Mouse (Mus musculus) layer of hippocampus, postnatal 14 days (tissue): ENCODE measurements around the gene Vps37b. TPM values are rescaled to one million over a fixed set of nuclear protein-coding genes. Genes with fewer than 3 reads are reported as not detected.

Experiments
- DNase-seq, 2 experiments: peaks; one replicate each; pipeline ENCODE4 v3.0.0; 2021 to 2022; ENCODE audit warnings: low spot score in 2 of 2, mixed read lengths in 1 of 2
- total RNA-seq, 2 experiments: library from RNA; stranded (reverse); gene quantifications; 2 replicates each; pipeline ENCODE4 v1.2.3; 2021

Vps37b gene
- total RNA-seq, 2 experiments from 2014 or later = 35.9 to 41.0 TPM

DNA sequence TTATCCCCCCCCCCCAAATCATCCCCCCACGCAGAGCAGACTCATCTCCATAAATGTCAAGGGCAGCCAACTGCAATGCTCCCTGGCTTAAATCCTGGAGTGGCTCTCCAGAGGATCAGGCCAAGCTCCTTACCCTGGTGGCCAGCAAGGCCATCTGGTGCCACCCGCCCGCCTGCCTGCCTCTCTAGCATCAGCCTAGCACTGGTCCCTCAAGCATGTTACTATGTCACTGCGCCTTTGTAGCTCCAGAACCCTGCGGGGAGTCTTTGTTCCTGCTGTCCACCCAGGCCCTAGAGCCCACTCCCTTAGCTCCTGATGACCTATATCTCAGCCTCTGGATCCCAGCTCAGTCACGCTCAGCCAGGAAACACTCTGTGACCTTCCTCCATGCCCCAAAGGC is 7.4 kb downstream of the Vps37b start:
- DNase-seq = no peak

DNA sequence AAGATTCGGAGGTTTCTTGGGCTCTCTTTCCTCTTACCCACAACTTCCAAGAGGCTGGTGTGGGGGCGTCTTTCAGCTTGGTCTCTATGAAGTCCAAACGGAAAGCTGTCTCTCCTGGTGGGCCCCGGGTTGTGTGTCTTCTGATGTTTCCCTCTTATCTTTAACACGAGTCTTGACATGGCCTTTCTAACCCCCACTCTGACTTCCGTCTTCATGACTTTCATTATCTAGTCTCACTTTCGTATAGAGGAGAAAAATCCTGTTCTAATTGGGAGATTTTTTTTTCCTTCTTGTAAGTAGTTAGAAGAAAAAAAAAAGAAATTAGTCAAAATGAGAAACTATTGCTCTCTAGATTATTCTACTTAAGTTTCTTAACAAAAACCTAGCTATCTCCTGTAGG is 9.7 kb downstream of the Vps37b start:
- no peak for DNase-seq

DNA sequence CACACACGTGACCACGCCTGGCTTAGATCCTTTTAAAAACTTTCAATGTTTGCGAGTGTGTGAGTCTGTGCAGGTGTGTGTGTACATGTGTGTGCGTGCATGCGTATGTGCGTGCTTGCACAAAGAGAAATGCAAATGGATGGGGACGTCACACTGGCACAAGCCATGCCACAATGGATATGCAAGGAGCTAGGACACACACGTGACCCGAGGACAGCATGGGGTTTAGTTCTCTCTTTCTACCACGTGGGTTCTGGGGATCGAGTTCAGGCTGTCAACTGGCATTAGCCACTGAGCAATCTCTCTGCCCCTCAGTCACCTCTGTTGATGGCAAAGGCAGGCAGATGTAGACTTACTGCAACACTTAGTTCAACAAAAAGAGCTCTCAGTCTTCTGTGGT is 10.4 kb downstream of the Vps37b start:
- no peak for DNase-seq

DNA sequence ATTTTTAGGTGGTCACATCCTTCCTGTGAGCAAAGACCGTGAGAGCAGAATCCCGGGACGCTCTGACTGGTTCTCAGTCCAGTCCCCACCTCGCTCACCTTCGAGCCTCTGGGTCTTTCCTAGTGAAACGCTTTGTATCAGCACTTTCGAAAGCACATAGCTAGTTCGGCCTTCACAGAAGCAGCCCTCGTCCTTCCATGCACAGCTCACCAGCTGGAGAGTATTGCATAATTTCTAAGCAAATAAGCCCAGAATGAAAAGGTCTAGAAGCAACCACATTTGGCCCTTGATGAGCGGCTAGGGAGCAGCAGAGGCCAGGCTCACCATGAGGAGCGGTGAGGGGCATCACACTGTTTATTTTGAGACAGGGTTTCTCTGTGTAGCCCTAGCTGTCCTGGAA is 10.9 kb downstream of the Vps37b start:
- no peak for DNase-seq

DNA sequence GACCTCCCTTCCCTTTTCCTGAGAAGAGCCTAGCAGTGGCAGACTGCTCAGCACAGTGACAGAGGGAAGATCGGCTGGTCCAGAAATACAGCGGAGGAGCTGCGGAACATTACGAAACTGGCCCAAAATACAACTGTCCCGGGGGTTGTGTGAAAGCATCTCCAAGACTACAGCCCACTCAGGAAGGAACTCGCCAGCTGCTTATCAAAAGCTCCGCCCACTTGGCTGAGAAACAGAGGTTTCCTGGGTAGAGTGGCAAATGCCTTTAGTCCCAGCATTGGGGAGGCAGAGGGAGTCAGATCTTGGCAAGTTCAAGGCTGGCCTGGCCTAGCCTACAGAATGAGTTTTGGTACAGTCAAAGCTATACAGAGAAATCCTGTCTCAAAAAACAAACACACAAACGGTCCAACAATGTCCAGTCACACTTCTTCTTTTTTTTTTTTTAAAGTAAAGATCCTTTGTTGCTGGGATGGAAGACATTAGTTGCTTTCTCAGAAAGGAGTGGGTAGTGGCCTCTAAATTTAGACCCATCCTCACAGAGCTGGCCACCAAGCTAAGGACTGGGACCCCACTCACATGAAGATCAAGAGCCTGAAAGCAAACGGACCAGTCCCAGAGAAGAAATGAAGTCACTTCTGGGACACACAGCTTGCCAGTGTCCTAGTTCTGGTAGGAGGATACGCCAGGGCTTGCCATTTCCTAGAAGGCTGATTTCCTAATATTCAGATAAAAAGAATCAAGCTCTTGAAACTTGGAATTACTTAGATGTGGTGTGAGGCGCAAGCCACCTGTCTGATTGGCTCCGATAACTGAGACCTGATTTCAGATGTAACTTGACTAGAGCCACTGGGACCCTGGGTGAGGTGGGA is 12.5 kb downstream of the Vps37b start:
- DNase-seq = peak; percentile 73 to 87

DNA sequence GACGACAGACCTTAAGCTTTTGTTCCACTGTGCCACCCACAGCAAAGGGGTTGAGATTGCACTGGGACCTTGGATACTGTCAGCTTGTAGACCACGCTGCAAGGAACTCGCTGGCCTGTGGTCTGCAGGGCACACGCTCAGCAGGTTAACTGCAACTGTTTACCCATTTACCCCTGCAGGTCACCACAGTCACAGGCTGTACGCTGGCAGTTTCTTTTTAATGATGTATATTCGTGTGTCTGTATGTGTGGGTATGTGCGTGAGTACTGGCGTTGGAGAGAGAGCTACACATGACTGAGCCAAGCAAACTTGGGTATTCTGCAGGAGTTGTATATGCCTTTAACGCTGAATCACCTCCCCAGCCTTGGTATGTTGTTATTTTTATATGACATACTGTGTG is 13.4 kb downstream of the Vps37b start:
- no peak for DNase-seq

DNA sequence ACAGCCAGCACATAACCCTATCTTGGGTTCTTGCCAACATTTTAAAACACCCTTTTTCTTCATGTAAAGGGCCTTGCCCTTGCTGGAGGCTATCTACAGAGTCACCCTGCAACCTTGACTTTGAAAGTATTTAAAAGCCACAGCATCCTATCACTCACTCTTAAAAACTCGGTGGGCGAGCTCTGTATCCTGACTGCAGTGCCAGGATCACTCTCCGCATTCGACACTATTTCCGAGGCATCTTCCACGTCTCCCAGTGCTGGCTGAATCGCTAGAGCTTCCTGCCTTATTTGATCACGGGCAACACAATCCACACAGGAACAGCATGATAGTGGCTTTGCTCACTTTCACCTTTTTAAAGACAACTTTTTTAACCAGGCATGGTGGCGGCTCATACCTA is 14.1 kb downstream of the Vps37b start:
- no peak for DNase-seq

DNA sequence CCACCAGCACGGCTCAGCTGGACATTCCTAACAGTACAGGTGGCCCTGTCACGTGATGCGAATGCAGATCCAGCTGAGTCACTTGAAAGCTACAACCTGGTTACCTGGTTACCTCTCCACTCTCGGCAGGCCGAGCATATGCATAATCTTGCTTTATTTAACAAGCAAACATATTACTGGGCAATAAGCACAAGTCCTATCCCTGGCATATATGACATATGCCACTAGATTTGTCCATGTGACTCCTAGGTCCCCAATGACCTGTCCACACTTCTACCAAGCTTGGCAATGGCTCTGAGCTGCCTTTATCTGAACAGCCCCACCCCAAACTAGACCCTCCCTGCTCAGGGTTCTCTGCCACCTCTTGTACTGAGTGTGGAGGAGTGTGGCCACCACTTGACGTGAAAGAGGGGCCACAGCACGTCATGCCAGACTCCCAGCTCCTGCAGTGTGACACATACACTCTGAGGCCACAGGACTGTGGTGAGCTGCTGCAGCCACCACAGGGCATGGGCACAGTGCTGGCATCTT is 15.7 kb downstream of the Vps37b start:
- DNase-seq = no peak

DNA sequence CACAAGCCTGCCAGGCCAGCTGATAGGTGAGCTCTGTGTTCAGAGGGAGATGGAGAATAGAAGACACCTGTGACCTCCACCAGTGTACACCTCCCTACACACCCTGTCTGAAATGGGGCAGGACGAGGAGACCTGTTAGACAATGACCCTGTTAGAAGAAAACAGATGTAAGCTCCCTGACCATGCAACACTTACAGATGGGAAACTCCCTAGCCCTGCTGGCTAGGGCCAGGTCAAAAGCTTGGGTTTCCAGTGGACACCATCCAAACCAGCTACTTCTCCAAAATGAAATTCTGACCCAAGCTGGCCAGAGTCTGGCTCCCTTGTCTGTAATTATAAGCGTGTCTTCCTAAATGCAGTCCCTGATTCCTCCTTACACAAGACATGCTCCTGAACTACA is 16.3 kb downstream of the Vps37b start:
- DNase-seq = no peak

DNA sequence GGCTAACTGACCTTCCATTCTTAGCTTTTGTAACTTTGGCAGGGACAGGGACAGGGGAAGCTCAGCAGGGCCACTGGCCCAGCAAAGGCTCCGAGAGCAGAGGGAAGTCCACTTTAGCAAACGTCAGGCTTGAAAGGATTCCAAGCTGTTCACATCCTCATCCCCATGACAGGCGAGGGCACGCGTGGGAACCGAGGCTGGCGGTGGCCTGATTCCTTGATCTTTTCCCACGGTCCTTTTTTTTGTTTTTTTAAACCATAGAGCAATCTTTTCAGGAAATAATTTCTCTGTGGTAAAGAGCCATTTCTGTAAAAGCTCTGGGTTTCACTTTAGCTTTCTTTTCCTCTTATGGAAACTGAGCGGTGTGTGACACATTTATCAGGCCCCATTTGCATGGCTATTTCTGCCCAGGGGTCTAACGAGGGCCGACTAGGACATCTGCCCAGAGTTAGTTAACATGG is 17.2 kb downstream of the Vps37b start:
- DNase-seq = no peak

DNA sequence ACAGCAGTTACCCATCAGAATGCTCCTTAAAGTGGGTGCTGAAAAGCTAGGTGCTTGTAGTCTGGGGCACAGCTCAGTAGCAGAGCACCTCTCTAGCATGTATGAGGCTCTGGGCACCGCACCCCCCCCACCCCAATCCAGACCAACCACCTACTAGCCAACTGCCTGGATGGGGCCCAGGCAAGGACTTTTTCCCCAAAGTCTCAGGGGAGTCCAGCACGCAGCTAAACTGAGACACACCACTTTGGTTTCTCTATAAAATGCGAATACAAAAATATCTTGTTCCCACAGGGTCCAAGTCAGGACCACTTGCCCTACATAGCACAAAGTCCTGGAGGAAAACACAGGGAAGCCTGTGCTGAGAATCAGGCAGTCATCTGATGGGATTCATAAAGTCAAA is 17.9 kb downstream of the Vps37b start:
- no peak for DNase-seq

DNA sequence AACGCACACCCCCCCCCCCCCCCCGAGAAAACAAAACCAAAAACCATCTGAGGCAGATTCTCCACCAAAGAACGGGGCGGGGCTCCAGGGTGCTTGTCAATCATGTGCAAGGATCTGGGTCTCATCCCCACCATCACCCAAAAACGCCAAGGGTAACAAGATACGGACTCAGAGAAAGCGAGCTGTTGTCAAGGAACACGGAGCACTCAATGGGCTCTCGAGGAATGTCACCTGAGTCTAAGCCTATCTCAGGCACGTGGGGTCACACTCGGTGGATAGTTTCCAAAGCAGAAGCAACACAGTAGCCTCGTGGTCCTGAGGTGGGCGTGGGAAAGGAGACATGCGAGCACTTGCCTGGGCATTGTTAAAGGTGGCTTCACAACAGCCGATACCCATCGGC is 18.3 kb downstream of the Vps37b start:
- no peak for DNase-seq

DNA sequence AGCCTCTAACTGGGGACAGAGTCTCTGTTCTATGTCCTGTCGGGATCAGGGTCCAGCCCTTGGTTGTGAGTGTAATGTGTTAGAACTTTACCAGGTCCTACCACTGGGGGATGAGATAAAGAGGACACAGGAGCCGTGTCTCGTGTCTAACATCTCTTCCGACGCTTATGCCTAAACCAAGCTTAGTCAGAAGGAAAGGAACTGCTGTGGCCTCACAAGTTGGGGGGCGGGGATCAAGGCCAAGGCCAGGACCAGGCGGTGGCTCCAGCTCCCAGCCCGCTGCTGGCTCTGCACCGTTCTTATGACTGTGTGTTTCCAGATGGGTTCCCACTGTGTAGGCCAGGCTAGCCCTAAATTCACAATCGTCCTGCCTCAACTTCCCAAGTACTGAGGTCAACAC is 19.2 kb downstream of the Vps37b start:
- no peak for DNase-seq

DNA sequence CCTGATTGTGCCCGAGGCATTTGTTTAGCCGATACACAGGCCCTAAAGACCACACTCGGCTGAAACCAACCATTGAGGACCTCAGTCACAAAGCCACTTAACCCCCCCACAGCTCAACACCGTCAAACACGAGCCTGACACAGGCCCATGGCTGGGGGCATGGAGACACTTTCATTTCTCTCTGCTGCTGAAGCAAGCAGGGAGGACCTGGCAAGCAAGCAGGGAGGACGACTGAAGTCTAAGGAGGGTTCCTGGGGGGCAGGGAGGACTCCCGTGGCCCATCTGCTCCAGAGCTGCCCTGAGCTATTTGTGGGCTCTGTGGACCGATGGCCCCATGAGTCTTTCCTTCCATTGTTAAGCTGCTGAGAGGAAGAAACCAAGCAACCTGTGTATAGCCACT is 20.1 kb downstream of the Vps37b start:
- DNase-seq = no peak

DNA sequence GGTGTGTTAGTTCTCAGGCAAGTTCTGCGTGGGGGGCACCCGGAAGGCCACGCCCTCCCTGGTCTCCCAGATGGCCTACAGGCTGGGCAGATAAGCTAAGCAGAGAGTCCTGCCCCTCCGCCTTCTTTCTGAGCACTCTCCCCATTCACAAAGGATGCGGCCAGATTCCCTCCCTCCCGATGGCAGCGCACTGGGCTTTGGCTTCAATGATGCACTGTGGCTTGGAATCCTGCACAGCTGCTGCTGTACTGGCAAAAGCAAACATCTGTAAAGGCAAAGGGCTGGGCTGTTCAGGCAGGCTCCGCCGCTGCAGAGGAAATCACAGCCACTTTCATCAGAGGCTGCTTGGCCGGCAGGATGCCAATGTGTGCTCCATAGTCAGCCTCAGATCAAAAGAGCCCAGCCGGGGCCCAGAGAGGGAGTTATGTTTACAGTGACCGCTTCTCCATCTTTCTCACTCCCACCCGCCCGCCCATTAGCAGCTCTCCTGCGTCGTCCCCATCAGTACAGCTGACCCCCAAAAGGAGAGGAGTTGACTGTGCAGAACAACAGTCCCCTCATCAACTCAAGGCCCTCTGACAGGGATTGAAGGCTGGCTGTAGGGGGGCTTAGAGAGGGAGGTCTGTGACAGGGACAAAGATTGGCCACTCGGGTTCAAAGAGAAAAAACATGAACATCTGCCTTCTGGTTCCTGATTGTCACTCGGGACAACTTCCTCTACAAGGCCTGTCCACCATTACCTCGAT is 21.0 kb downstream of the Vps37b start:
- DNase-seq = peak; percentile 55 to 66

DNA sequence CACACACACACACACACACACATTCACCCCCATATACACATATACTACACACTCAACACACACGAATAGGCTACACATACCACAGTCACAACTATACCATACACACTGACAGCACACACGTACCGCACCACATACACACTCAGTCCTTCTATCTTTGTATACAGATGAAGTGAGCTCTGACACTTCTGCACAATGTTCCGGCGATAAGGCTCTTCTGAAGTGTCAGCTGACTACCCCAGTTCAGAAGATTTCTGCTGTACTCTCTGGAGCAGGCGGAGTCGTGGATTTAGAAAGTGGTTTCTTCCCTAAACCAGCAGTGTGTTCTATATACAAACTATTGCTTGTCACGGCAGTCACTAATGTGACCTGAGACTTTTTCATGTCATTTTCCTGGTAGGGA is 22.0 kb downstream of the Vps37b start:
- DNase-seq = no peak

DNA sequence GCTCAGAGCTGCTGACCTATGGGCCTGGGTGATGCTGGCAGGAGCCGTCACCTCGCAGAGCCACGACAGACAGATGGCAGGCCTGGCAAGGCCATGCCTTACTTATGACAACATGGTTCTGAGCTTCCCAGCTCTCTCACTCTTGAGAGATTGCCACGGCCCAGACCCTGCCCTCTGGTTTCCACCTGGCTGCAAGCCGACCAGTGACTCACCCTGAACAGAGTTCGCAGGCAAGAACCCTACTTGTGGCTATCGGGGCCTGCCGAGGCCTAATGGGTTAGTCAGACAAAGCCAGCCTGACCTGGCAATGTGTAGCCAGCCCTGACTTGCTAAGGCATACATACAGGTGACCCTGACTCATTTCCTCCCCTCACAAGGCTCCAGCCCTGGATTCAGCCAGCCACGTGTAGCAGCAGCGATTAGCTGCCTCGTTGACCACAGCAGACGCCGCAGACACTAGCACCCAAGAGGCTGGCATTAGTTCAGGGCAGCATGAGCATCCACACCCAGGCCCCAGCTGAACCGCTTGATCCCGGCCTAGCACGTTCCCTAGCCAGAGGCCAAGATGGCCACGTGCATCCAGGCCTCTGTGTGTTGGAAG is 25.1 kb downstream of the Vps37b start:
- no peak for DNase-seq

DNA sequence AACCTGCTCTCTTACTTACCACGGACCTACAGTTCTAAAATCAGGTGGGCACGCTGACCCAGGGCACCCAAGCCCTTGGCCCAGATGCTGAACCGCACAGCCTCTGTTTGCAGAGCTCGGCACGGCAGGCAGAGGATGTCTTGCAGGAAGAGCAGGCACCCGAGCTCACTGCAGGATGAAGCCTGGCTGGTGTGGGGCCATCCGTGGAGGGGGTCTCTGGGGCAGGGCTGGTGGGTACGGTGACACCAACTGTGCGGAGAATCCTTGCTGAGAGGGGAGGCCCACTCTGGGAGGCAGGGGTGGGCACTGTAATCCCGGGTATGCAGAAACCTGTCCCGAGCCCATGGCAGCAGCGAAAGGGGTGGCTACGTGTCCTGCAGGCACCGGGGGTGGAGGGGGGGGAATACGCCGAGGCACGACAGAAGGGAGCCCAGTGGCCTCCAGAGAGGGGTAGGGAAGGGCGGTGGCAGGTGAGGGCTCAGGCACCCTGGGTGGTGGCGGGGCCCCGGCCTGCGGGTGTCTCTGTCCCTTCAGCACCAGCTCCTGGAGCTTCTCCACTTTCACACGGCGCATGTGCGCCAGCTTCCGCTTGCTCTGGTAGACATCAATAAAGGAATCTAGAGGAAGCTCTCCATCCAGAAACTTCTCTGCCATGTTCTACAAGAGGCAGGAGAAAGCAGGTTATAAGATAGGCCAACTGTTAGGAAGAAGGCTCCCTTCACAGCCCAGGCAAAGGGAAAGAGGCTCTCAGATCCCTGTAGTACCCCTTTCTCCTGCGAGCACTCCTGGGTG is 25.8 kb downstream of the Vps37b start:
- DNase-seq = no peak

DNA sequence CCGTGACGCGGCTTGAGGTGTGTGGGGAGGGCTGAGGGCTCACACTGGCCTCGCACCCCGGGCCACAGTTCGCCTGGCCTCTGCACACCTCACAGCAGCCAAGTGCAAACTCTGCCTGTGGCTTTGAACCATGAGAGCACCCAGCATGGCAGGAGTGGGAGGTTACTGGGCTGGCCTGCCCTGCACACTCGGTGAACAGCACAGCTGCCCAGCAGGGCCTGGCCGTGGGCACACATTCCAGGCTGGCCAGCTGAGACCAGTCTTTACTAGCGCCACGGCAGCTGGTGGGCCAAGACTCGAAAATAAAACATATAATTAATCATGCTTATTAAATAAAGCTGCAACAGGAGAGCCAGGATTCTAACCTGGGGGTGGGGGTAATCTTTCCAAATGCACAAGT is 26.5 kb downstream of the Vps37b start:
- DNase-seq = no peak

DNA sequence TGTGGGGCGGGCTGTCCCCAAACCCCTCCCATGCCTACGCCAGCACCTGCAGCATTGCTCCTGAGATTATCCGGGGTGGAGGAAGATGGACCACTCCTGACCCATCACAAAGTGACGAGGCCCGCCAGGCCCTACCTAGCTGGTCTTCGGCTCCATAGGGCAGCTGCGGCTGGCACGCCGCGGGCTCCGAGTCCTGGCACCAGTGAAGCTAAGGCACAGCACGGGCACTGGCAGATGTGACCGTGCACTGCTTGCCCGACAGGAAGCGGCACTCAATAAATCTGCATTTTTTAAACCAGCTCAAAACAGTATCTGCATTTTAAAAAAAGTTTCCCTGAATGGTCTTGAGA is 26.9 kb downstream of the Vps37b start:
- DNase-seq = no peak
